Mouse (Mus musculus): ENCODE data around the gene Rnf7. TPM values are rescaled to one million over a fixed set of nuclear protein-coding genes. Genes with fewer than 3 reads are reported as not detected.

Rnf7 gene
- polyA plus RNA-seq, 1 experiment: 208 TPM

DNA sequence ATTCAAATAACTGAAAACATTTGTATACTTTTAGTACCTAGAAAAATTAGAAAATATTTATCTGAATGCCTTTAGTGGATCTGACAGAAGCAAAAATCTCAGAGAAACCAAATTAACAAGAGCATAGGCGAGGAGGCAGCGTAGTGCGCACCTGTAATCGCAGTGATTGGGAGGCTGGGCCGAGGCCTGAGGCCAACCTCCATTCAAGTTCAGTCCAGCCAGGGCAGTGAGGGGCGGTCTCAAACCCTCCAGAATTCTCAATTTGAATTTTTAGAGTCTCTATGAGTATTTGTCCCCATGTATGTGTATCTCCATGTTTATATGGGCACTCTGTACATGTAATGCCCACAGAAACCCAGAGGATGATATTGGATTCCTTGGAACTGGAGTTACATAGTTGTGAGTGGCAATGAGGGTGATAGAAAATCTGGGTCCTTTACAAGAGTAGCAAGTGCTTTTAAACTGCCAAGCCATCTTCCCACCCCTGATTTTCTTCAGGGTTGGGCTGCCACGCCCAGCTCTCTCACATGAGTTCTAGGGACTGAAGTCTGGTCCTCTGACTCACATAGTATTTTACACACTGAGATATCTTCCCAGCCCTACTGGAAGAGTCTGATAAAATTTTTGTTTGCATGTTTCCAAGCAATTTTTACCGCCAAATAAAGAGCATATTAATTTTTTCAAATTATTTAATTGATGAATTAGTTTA is 8.1 kb downstream of the Rnf7 start:
- no peak for DNase-seq (ENCODE audit: low spot score)

GRCm38 (mm10) chr9:96469556-96470265 is 8.8 kb downstream of the Rnf7 start:
- DNase-seq (ENCODE audit: low spot score): no peak

DNA sequence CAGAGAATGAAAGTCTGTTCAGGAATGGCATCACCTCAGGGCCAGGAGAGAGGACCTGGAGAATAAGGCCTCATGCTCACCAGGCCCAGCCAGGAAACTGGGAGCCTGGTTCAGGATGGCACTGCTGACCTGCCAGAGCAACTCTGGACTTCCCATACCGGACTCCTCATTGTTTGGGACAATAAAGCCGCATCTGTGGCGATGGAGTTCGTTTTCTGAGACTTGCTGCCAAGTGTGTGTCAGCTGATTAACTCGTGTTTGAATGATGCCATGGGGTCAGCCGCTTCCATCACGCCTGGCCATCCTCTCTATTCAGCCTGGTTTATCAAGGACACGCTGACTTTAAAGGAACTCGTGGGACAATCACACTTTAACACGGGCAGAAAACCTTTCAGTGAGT is 14.8 kb downstream of the Rnf7 start:
- no peak for DNase-seq (ENCODE audit: low spot score)

DNA sequence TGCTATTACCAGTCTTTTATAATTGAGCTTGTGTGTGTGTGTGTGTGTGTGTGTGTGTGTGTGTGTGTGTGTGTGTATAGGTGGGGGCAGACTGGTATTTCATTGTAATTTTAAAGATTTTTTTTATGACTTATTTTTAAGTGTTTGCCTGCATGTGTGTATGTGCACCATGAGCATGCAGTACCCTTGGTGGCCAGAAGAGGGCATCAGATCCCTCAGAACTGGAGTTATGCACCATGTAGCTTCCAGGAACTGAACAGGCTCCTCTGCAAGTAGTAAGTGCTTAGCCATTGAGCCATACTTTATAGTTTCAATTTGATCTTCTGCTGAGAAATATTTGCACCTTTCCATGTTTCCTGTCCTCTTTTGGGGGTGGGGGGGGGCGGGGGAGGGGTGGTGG is 16.9 kb downstream of the Rnf7 start:
- DNase-seq (ENCODE audit: low spot score): no peak

GRCm38 (mm10) chr9:96460117-96460865 is 18.2 kb downstream of the Rnf7 start:
- no peak for DNase-seq (ENCODE audit: low spot score)

DNA sequence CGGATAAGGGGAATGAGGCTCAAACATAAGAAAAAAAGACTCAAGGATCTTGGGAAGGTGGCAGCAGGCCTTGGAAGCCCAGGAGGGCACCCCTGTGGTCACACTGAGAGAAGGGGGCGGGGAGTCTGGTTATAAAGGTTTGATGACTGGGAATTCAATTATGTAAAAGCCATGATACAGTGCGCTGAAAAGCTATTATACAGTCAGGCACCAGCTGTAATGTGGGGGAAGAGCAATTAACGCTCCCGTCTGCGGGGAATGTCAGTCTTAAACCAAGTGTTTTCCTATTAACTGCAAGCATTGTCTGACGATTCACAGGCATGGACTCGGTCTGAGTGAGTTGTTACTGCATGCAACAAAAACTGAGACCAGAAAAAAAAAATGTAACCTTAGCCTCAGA is 22.9 kb downstream of the Rnf7 start:
- no peak for DNase-seq (ENCODE audit: low spot score)

DNA sequence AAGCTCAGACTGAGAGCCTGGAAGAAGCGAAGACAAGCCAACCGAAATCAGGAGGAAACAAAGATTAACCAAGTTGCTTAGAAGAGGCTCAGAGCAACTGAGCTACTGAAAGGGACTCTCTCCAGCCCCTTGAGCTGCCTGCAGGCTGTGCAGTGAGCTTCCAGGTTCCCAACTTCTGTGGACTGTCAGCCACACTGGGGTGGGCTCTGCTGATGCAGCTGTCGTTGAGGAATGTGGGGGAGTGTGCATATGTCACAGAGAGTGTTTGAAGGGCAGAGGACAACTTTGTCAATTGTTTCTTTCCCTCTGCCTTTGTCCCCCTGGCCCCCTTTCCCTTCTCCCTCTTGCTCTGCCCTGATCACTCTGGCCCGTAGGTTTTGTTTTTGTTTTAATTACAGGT is 25.5 kb downstream of the Rnf7 start:
- no peak for DNase-seq (ENCODE audit: low spot score)

DNA sequence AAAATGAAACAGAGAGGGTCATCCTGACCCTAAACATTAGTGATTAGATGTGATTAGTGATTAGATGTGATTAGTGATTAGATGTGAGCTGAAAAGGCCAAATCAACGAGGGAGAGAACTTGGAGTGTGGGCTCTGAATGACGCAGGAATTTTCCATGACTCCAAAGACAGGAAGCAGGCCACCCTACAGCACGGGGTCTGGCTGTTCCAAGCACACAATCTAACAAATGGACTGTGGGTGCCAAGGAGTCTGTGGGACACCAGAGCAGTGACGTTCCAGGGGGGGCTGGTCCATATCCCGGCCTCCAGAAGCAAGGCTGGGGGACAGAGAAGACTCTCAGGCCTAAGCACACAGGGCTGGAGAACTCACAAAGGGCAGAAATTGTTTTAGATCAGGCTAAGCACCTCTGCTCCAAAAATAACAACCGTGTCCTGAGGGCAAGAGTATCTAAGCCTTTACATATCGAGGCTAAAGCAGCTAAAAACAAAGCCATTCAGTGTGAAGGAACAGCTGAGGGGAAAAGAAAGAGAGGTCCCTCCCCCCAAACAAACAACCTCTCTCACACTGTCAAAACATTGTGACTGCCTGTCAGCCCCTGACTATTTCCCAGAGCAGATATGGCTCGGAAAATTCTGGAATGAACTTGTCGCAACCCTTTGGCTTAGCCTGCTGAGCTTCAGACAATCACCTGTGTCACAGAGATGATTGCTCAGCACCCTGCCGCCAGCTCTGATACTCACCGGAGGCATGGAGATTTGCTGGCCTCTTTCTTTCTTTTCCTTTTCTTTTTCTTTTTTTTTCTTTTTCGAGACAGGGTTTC is 27.4 kb downstream of the Rnf7 start:
- DNase-seq (ENCODE audit: low spot score): no peak

DNA sequence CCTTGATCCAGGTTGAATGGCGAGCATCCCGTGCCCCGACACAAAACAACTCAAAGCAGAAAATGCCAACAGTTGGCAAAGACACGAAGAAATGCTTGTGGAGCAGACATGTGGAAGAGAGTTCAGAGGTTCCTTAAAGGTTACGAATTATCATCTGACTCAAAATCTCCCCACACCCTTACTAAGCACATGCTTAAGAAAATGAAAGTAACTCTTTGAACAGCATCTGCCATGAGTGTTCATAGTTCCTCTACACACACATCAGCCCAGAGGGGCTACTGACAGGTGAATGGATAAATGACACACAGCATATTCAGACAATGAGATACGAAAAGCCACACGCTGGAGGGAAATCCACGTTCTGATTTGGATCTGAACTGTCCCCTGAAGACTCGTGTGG is 29.0 kb downstream of the Rnf7 start:
- no peak for DNase-seq (ENCODE audit: low spot score)

- DNase-seq (ENCODE audit: low spot score): no peak
Observed at GRCm38 (mm10) chr9:96445351-96445750, 33.1 kb downstream of the Rnf7 start.

GRCm38 (mm10) chr9:96442081-96442480 is 36.4 kb downstream of the Rnf7 start:
- DNase-seq (ENCODE audit: low spot score): no peak

DNA sequence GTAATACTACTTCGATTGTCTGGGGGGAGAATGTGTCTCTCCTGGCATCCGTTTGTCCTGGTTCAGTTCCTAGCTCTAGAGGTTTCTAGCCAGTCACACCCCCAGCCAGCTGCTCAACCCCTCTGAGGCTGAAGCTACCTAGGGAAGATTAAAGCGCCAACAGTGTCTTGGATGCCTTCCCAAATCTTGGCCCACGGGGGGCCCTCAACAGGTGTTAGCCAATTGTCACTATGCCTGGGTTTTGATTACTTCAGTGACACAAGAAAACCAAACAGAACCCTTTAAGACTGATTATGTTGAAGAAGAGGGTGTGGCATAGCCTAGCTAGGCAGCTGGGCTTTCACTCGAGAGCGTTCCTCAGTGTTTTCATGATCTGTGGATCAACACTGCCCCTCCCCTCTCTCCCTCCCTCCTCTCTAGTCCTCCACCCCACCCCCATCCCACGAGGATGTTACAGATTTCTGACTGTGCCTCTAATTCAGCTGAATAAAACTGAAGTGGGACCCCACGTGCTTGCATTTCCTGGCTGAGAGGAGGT is 40.1 kb downstream of the Rnf7 start:
- DNase-seq (ENCODE audit: low spot score): peak; percentile 25

DNA sequence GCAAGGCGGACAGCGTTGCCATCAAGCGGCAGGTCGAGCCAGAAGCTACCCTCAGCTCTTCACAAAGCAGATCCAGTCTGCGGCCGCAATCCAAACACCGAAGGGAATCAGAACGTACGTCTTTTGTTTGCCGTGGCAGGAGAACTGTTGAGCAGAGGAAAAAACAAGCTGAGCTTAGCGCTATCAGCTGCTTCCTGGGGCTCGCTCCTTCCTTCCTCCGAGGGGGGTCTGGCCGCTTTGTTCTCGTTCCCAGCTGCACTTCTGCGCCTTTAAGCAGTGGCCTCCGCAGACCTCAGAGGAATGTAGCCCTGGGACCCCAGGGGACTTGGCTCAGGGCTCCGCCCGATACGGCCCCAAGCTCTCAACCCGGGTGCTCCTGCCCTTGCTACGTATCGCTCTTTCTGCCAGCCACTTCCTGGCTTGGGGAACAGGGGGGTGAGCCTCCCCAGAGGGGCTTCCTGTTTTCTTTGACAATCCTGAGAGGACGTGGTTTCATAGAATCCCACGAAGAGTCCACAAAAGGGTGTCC is 40.6 kb downstream of the Rnf7 start:
- peak; percentile 34 for DNase-seq (ENCODE audit: low spot score)

GRCm38 (mm10) chr9:96436901-96437804 is 41.3 kb downstream of the Rnf7 start:
- DNase-seq (ENCODE audit: low spot score): peak; percentile 25

DNA sequence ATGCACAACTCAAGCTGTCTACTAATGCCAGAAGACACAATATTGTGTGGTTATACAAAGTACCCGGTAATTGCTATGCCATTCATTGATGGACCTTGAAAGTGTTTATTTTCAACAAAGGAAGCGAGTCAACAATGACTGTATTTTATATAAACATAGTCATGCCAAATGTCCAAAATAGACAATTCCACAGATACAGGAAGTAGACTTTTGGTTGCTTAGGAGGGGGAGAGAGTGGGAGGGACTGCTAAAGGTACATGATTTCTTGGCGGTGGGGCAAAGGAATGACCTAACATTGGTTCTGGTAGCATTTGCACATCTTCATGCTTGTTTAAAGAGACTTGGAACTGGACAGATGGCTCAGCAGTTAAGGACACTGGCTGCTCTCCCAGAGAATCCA is 45.9 kb downstream of the Rnf7 start:
- DNase-seq (ENCODE audit: low spot score): no peak

DNA sequence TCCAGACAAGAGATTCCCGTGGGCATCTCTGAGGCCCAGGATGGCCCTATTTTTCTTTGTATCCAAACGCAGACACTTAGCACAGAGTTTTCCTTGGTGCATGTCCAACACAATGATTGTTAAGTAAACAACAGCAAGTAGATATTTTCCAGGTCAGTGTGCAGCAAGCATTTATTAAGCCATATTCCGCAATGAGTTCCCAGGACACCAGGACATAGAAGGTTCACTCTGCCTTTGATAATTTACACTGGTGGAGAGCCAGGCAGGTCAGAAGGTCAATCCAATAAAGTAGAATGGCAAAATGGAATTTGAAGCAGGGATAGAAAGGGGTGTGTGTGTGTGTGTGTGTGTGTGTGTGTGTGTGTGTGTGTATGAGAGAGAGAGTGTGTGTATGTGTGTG is 47.4 kb downstream of the Rnf7 start:
- DNase-seq (ENCODE audit: low spot score): no peak

DNA sequence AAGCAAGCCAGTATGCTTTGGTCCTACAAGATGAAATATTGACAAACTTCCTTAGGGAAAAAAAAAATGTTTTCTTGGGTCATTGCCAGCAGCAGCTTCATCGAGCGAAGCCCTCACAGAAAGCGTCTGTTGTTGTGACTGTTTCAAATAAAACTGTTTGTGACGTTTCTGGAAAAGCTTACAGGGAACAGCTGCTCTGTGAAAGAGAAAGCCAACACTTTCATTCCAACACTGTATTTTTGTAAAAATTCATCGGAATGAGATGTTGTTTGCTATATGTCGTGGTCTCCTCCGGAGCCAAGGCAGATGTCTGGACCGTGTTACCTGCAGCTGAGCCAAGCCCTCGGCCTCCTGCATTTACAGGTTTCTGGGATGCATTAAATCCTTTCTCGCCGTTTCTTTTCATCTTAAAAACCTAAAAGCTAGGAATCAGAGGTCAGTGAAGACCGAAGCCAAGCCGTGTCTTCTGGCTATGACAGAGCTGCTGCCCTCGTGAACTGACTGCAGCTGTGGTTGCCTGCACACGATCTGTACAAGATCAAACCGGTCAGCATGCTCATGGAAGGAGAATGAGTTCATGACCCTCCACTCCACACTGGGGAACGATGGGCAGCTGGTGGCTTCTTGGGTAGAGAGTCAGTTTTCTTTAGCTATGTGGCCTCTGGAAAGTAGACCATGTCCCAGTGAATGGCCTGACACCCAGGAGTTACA is 50.0 kb downstream of the Rnf7 start:
- no peak for DNase-seq (ENCODE audit: low spot score)

- no peak for DNase-seq (ENCODE audit: low spot score)
Observed at GRCm38 (mm10) chr9:96424027-96424426, 54.4 kb downstream of the Rnf7 start.

Data from urinary bladder, adult 2 months (tissue).